Mouse (Mus musculus) c-Kit-negative CD71-positive TER-119-positive erythroid progenitor cells, embryonic 14.5 days (primary cell): Measurements from ENCODE around the gene Prkar2b.

Experiments
- DNase-seq: peaks from one replicate; pipeline ENCODE4 v3.0.0-alpha.2; 2013; ENCODE audit warnings: low read depth, low spot score

The Prkar2b gene

GRCm38 (mm10) chr12:32061090-32061930, at the start of gene Prkar2b:
Gene Prkar2b, minus strand, starts transcription at chr12:32061296.
- peak; percentile 94 for DNase-seq

- DNase-seq: no peak
These were observed 48.1 kb upstream of the Prkar2b start for GRCm38 (mm10) chr12:32109201-32109600.

GRCm38 (mm10) chr12:32104955-32105521, 43.9 kb upstream of the Prkar2b start:
- DNase-seq: no peak

- peak; percentile 83 for DNase-seq
These were observed 43.4 kb upstream of the Prkar2b start for GRCm38 (mm10) chr12:32104451-32104862.

GRCm38 (mm10) chr12:32101306-32101705, 40.2 kb upstream of the Prkar2b start:
- DNase-seq: no peak

GRCm38 (mm10) chr12:32099686-32100206, 38.6 kb upstream of the Prkar2b start:
- no peak for DNase-seq

GRCm38 (mm10) chr12:32098596-32098995, 37.5 kb upstream of the Prkar2b start:
- no peak for DNase-seq

GRCm38 (mm10) chr12:32097107-32097506, 36.0 kb upstream of the Prkar2b start:
- DNase-seq: no peak

- DNase-seq: no peak
These were observed 34.1 kb upstream of the Prkar2b start for GRCm38 (mm10) chr12:32095164-32095563.

- no peak for DNase-seq
These were observed 31.4 kb upstream of the Prkar2b start for GRCm38 (mm10) chr12:32092452-32092851.

- no peak for DNase-seq
These were observed 27.5 kb upstream of the Prkar2b start for GRCm38 (mm10) chr12:32088566-32088965.

- no peak for DNase-seq
These were observed 26.2 kb upstream of the Prkar2b start for GRCm38 (mm10) chr12:32087339-32087738.

- no peak for DNase-seq
These were observed 25.8 kb upstream of the Prkar2b start for GRCm38 (mm10) chr12:32086874-32087273.

GRCm38 (mm10) chr12:32085856-32086255, 24.8 kb upstream of the Prkar2b start:
- no peak for DNase-seq

- no peak for DNase-seq
These were observed 24.1 kb upstream of the Prkar2b start for GRCm38 (mm10) chr12:32085189-32085588.

GRCm38 (mm10) chr12:32084601-32085000, 23.5 kb upstream of the Prkar2b start:
- no peak for DNase-seq

- no peak for DNase-seq
These were observed 19.6 kb upstream of the Prkar2b start for GRCm38 (mm10) chr12:32080692-32081091.

- no peak for DNase-seq
These were observed 16.3 kb upstream of the Prkar2b start for GRCm38 (mm10) chr12:32077403-32077802.

- DNase-seq: no peak
These were observed 15.0 kb upstream of the Prkar2b start for GRCm38 (mm10) chr12:32075831-32076715.

GRCm38 (mm10) chr12:32074271-32074670, 13.2 kb upstream of the Prkar2b start:
- DNase-seq: no peak

GRCm38 (mm10) chr12:32066004-32066403, 4.9 kb upstream of the Prkar2b start:
- no peak for DNase-seq
